Mouse (Mus musculus): ENCODE results near the gene Slc35d3. TPM values are rescaled to one million over a fixed set of nuclear protein-coding genes. Genes with fewer than 3 reads are reported as not detected.

Slc35d3 gene
- polyA plus RNA-seq, 1 experiment from 2014 or later = 0.39 TPM

GRCm38 (mm10) chr10:19886249-19886648 is 35.0 kb upstream of the Slc35d3 start:
- Histone ChIP-seq H3K4me3 (ENCODE audit: low read depth, low read length) (no peak overlapping the region), H3K4me1 (ENCODE audit: insufficient read depth, low read depth, low read length) (no peaks in the 10 kb centered on the region), H3K9ac (replicated peaks; ENCODE audit: low read depth) (no peak overlapping the region), H3K27ac (ENCODE audit: low read length) (no peak overlapping the region), H3K27me3 (replicated peaks; ENCODE audit: insufficient read depth, low read length) (no peaks in the 10 kb centered on the region), H3K36me3 (ENCODE audit: insufficient read depth, low read length) (no peaks in the 10 kb centered on the region), H3K4me2 (replicated peaks; ENCODE audit: low read depth, low read length) (no peak overlapping the region), H3K9me3 (ENCODE audit: low read length) (no peaks in the 10 kb centered on the region)
- no peak for TF ChIP-seq CTCF (IDR thresholded peaks at IDR 0.05)
- TF ChIP-seq EP300 (IDR thresholded peaks at IDR 0.05) = no peak
- 67% methylated on average over 3 of the region's 3 CpGs for WGBS
- no peak for DNase-seq (ENCODE audit: low spot score)
- ATAC-seq = no peak

GRCm38 (mm10) chr10:19884409-19884808 is 33.1 kb upstream of the Slc35d3 start:
- H3K4me3 ChIP-seq (ENCODE audit: low read depth, low read length) = no peak overlapping the region
- H3K36me3 ChIP-seq (ENCODE audit: insufficient read depth, low read length) = no peaks in the 10 kb centered on the region
- H3K9me3 ChIP-seq (ENCODE audit: low read length) = no peaks in the 10 kb centered on the region
- no peaks in the 10 kb centered on the region for H3K4me1 ChIP-seq (ENCODE audit: insufficient read depth, low read depth, low read length)
- no peak overlapping the region for H3K27ac ChIP-seq (ENCODE audit: low read length)
- H3K4me2 ChIP-seq (replicated peaks; ENCODE audit: low read depth, low read length) = no peak overlapping the region
- DNase-seq (ENCODE audit: low spot score) (peak; percentile 35), ATAC-seq (peak; percentile 57; the same call in 1 of the 2 replicates)
- no peak overlapping the region for H3K9ac ChIP-seq (replicated peaks; ENCODE audit: low read depth)
- TF ChIP-seq CTCF (IDR thresholded peaks at IDR 0.05) = no peak
- TF ChIP-seq EP300 (IDR thresholded peaks at IDR 0.05) = no peak
- 62% methylated on average over 4 of the region's 4 CpGs for WGBS
- no peaks in the 10 kb centered on the region for H3K27me3 ChIP-seq (replicated peaks; ENCODE audit: insufficient read depth, low read length)

- Histone ChIP-seq H3K4me1 (ENCODE audit: insufficient read depth, low read depth, low read length) (no peaks in the 10 kb centered on the region), H3K27me3 (replicated peaks; ENCODE audit: insufficient read depth, low read length) (no peaks in the 10 kb centered on the region), H3K4me3 (ENCODE audit: low read depth, low read length) (no peak overlapping the region), H3K9ac (replicated peaks; ENCODE audit: low read depth) (no peak overlapping the region), H3K36me3 (ENCODE audit: insufficient read depth, low read length) (no peaks in the 10 kb centered on the region), H3K9me3 (ENCODE audit: low read length) (no peaks in the 10 kb centered on the region), H3K4me2 (replicated peaks; ENCODE audit: low read depth, low read length) (no peak overlapping the region), H3K27ac (ENCODE audit: low read length) (no peak overlapping the region)
- no peak for ATAC-seq
- no peak for DNase-seq (ENCODE audit: low spot score)
- 74% methylated on average over 3 of the region's 3 CpGs for WGBS
- TF ChIP-seq CTCF (IDR thresholded peaks at IDR 0.05) (no peak), EP300 (IDR thresholded peaks at IDR 0.05) (no peak)
Measured at GRCm38 (mm10) chr10:19880437-19880836, 29.2 kb upstream of the Slc35d3 start.

- TF ChIP-seq EP300 (IDR thresholded peaks at IDR 0.05) (no peak), CTCF (IDR thresholded peaks at IDR 0.05) (no peak)
- DNase-seq (ENCODE audit: low spot score) (no peak), ATAC-seq (no peak)
- no peaks in the 10 kb centered on the region for H3K27me3 ChIP-seq (replicated peaks; ENCODE audit: insufficient read depth, low read length)
- no peaks in the 10 kb centered on the region for H3K36me3 ChIP-seq (ENCODE audit: insufficient read depth, low read length)
- WGBS = 54% methylated on average over 6 of the region's 6 CpGs
- H3K4me3 ChIP-seq (ENCODE audit: low read depth, low read length) = no peak overlapping the region
- H3K4me2 ChIP-seq (replicated peaks; ENCODE audit: low read depth, low read length) = no peak overlapping the region
- no peak overlapping the region for H3K9ac ChIP-seq (replicated peaks; ENCODE audit: low read depth)
- H3K9me3 ChIP-seq (ENCODE audit: low read length) = no peaks in the 10 kb centered on the region
- no peaks in the 10 kb centered on the region for H3K4me1 ChIP-seq (ENCODE audit: insufficient read depth, low read depth, low read length)
- no peak overlapping the region for H3K27ac ChIP-seq (ENCODE audit: low read length)
Measured at GRCm38 (mm10) chr10:19879161-19879560, 27.9 kb upstream of the Slc35d3 start.

GRCm38 (mm10) chr10:19877679-19878078 is 26.4 kb upstream of the Slc35d3 start:
- DNase-seq (ENCODE audit: low spot score) (no peak), ATAC-seq (no peak)
- Histone ChIP-seq H3K27ac (ENCODE audit: low read length) (no peak overlapping the region), H3K27me3 (replicated peaks; ENCODE audit: insufficient read depth, low read length) (no peaks in the 10 kb centered on the region), H3K9me3 (ENCODE audit: low read length) (no peaks in the 10 kb centered on the region), H3K4me1 (ENCODE audit: insufficient read depth, low read depth, low read length) (no peaks in the 10 kb centered on the region), H3K36me3 (ENCODE audit: insufficient read depth, low read length) (no peaks in the 10 kb centered on the region), H3K9ac (replicated peaks; ENCODE audit: low read depth) (no peak overlapping the region), H3K4me3 (ENCODE audit: low read depth, low read length) (no peak overlapping the region), H3K4me2 (replicated peaks; ENCODE audit: low read depth, low read length) (no peak overlapping the region)
- WGBS = 80% methylated on average over 9 of the region's 9 CpGs
- TF ChIP-seq EP300 (IDR thresholded peaks at IDR 0.05) (no peak), CTCF (IDR thresholded peaks at IDR 0.05) (no peak)

- H3K4me3 ChIP-seq (ENCODE audit: low read depth, low read length) = no peak overlapping the region
- WGBS = 60% methylated on average over 8 of the region's 8 CpGs
- H3K36me3 ChIP-seq (ENCODE audit: insufficient read depth, low read length) = no peaks in the 10 kb centered on the region
- H3K27me3 ChIP-seq (replicated peaks; ENCODE audit: insufficient read depth, low read length) = no peaks in the 10 kb centered on the region
- no peak overlapping the region for H3K4me2 ChIP-seq (replicated peaks; ENCODE audit: low read depth, low read length)
- ATAC-seq (no peak), DNase-seq (ENCODE audit: low spot score) (no peak)
- no peaks in the 10 kb centered on the region for H3K4me1 ChIP-seq (ENCODE audit: insufficient read depth, low read depth, low read length)
- TF ChIP-seq EP300 (IDR thresholded peaks at IDR 0.05) (no peak), CTCF (IDR thresholded peaks at IDR 0.05) (no peak)
- no peaks in the 10 kb centered on the region for H3K9me3 ChIP-seq (ENCODE audit: low read length)
- H3K27ac ChIP-seq (ENCODE audit: low read length) = no peak overlapping the region
- no peak overlapping the region for H3K9ac ChIP-seq (replicated peaks; ENCODE audit: low read depth)
Measured at GRCm38 (mm10) chr10:19877257-19877656, 26.0 kb upstream of the Slc35d3 start.

- ATAC-seq (no peak), DNase-seq (ENCODE audit: low spot score) (no peak)
- Histone ChIP-seq H3K36me3 (ENCODE audit: insufficient read depth, low read length) (no peaks in the 10 kb centered on the region), H3K27me3 (replicated peaks; ENCODE audit: insufficient read depth, low read length) (no peaks in the 10 kb centered on the region), H3K9ac (replicated peaks; ENCODE audit: low read depth) (no peak overlapping the region), H3K4me1 (ENCODE audit: insufficient read depth, low read depth, low read length) (no peaks in the 10 kb centered on the region), H3K4me2 (replicated peaks; ENCODE audit: low read depth, low read length) (no peak overlapping the region), H3K4me3 (ENCODE audit: low read depth, low read length) (no peak overlapping the region), H3K9me3 (ENCODE audit: low read length) (no peaks in the 10 kb centered on the region), H3K27ac (ENCODE audit: low read length) (no peak overlapping the region)
- 74% methylated on average over 7 of the region's 7 CpGs for WGBS
- TF ChIP-seq CTCF (IDR thresholded peaks at IDR 0.05) (no peak), EP300 (IDR thresholded peaks at IDR 0.05) (no peak)
Measured at GRCm38 (mm10) chr10:19876669-19877068, 25.4 kb upstream of the Slc35d3 start.
